ENCODE assay signal across 20 mouse cellular contexts in genomic region chr12:103710405-103710804, GRCm38 (mm10). TPM values are rescaled to one million over a fixed set of nuclear protein-coding genes. Genes with fewer than 3 reads are reported as not detected.
DNase-seq lines count a peak whose midpoint lies in the region; ATAC-seq and TF ChIP-seq lines count a peak whose summit lies in the region.
"Had no signal": no experiment of that assay in that cellular context is flagged by ENCODE, and none has a peak within 500 bp of the region (broad histone marks: within the 10 kb centered on the region; RNA-seq: fewer than 3 reads in every experiment).

No protein-coding gene starts in this region.

- TF ChIP-seq POLR2A in heart, adult 2 months (IDR thresholded peaks at IDR 0.05; ENCODE audit: insufficient read depth, low read depth, low read length), result no peak
- no peak for TF ChIP-seq POLR2A in liver, adult 2 months (IDR thresholded peaks at IDR 0.05; ENCODE audit: extremely low read depth, insufficient read depth, low read length)

- H3K4me2 ChIP-seq in liver, embryonic 11.5 days, result no peak overlapping the region
- H3K4me2 ChIP-seq in forebrain, embryonic 14.5 days (ENCODE audit: low read length), result no peak overlapping the region
- H3K4me2 ChIP-seq: limb, embryonic 12.5 days; midbrain, embryonic 13.5 days had no signal

- ATAC-seq in liver, embryonic 11.5 days (replicated peaks; ENCODE audit: low FRiP score), result no peak
- ATAC-seq in forebrain, embryonic 14.5 days, result no peak
- ATAC-seq: hindbrain, embryonic 16.5 days; midbrain, embryonic 13.5 days had no signal

- intact Hi-C loops in heart, adult 2 months (cut with DNase I), result no loop called here

- H3K4me1 ChIP-seq in heart, adult 2 months (ENCODE audit: control insufficient read depth, insufficient read depth, low read length), result no peaks in the 10 kb centered on the region
- peaks cover 7% of the 10 kb centered on the region; the same call in 1 of the 2 replicates for H3K4me1 ChIP-seq in liver, adult 2 months (ENCODE audit: control insufficient read depth, insufficient read depth, low read length)
- no peaks in the 10 kb centered on the region for H3K4me1 ChIP-seq in liver, embryonic 11.5 days (replicated peaks; ENCODE audit: control insufficient read depth, insufficient read depth, low read length)
- H3K4me1 ChIP-seq in forebrain, embryonic 10.5 days, result no peaks in the 10 kb centered on the region
- no peaks in the 10 kb centered on the region for H3K4me1 ChIP-seq in forebrain, embryonic 14.5 days (ENCODE audit: control insufficient read depth, insufficient read depth, low read length)
- H3K4me1 ChIP-seq: limb, embryonic 12.5 days; midbrain, embryonic 13.5 days had no signal

- no peaks in the 10 kb centered on the region; the same call in 1 of the 2 replicates for H3K9me3 ChIP-seq in liver, embryonic 11.5 days (ENCODE audit: control insufficient read depth, low read length)
- H3K9me3 ChIP-seq in forebrain, embryonic 10.5 days, result 0 out of 2 replicates have a peak, but pooled peaks cover 4% of the 10 kb centered on the region
- no peaks in the 10 kb centered on the region for H3K9me3 ChIP-seq in forebrain, embryonic 14.5 days (replicated peaks; ENCODE audit: control insufficient read depth, low read length)
- H3K9me3 ChIP-seq: limb, embryonic 12.5 days; midbrain, embryonic 13.5 days had no signal

- no peaks in the 10 kb centered on the region for H3K27me3 ChIP-seq in heart, adult 2 months (ENCODE audit: control insufficient read depth, insufficient read depth, low read length)
- no peaks in the 10 kb centered on the region for H3K27me3 ChIP-seq in liver, adult 2 months (ENCODE audit: control insufficient read depth, insufficient read depth, low read length)
- H3K27me3 ChIP-seq in liver, embryonic 11.5 days (replicated peaks; ENCODE audit: control insufficient read depth, insufficient read depth, low read length), result no peaks in the 10 kb centered on the region
- H3K27me3 ChIP-seq in forebrain, embryonic 10.5 days (ENCODE audit: poor library complexity, severe bottlenecking), result no peaks in the 10 kb centered on the region
- no peaks in the 10 kb centered on the region for H3K27me3 ChIP-seq in forebrain, embryonic 14.5 days (replicated peaks; ENCODE audit: control insufficient read depth, insufficient read depth, low read length)
- H3K27me3 ChIP-seq: limb, embryonic 12.5 days; midbrain, embryonic 13.5 days had no signal

- TF ChIP-seq EP300 in heart, adult 2 months (IDR thresholded peaks at IDR 0.05; ENCODE audit: insufficient read depth, low read depth, low read length), result no peak

- WGBS in heart, adult 2 months, result 79% methylated on average over 1 of the region's 1 CpGs
- 36% methylated on average over 1 of the region's 1 CpGs for WGBS in liver, adult 2 months
- 64% methylated on average over 1 of the region's 1 CpGs for WGBS in liver, embryonic 11.5 days
- WGBS in forebrain, embryonic 10.5 days, result 65% methylated on average over 1 of the region's 1 CpGs
- 67% methylated on average over 1 of the region's 1 CpGs for WGBS in forebrain, embryonic 14.5 days

- H3K4me3 ChIP-seq in heart, adult 2 months, result no peak overlapping the region
- H3K4me3 ChIP-seq in liver, adult 2 months (ENCODE audit: insufficient read depth, low read depth, low read length), result no peak overlapping the region
- H3K4me3 ChIP-seq in liver, embryonic 11.5 days (ENCODE audit: low read depth, low read length), result no peak overlapping the region
- H3K4me3 ChIP-seq in forebrain, embryonic 10.5 days, result no peak overlapping the region
- H3K4me3 ChIP-seq in forebrain, embryonic 14.5 days (ENCODE audit: low read depth, low read length), result no peak overlapping the region
- H3K4me3 ChIP-seq: limb, embryonic 12.5 days; midbrain, embryonic 13.5 days had no signal

- TF ChIP-seq CTCF in heart, adult 2 months (IDR thresholded peaks at IDR 0.05), result peak; percentile 41
- TF ChIP-seq CTCF in liver, adult 2 months (IDR thresholded peaks at IDR 0.05; ENCODE audit: low read depth, low read length), result peak; percentile 50

- no peaks in the 10 kb centered on the region for H3K79me2 ChIP-seq in heart, adult 2 months (replicated peaks; ENCODE audit: control insufficient read depth, insufficient read depth, low read length)
- H3K79me2 ChIP-seq in liver, adult 2 months (ENCODE audit: control insufficient read depth, insufficient read depth, low read length), result no peaks in the 10 kb centered on the region

- no peak for DNase-seq in heart, adult 2 months
- no peak for DNase-seq in heart, postnatal 4 days
- peak; percentile 57 for DNase-seq in liver, adult 2 months (ENCODE audit: extremely low read depth, low read depth, low spot score)
- no peak for DNase-seq in liver, embryonic 11.5 days (ENCODE audit: low spot score)
- DNase-seq in A20 (ENCODE audit: low read depth, low spot score), result peak; percentile 8
- DNase-seq in brain, adult 2 months (ENCODE audit: low read depth, low spot score), result peak; percentile 21
- DNase-seq in forebrain, embryonic 10.5 days (ENCODE audit: extremely low spot score, low spot score), result no peak
- no peak for DNase-seq in forebrain, embryonic 14.5 days (ENCODE audit: low spot score)
- DNase-seq: cerebellum, adult 11-12 months; heart, adult 18-20 months; kidney, postnatal 10 days; layer of hippocampus, postnatal 36 days; thymus, postnatal 4 days had no signal

- no peak overlapping the region for H3K9ac ChIP-seq in heart, adult 2 months (ENCODE audit: low read depth, low read length)
- H3K9ac ChIP-seq in liver, adult 2 months (ENCODE audit: low read depth, low read length), result no peak overlapping the region
- H3K9ac ChIP-seq in liver, embryonic 11.5 days (ENCODE audit: low read depth, low read length), result no peak overlapping the region
- H3K9ac ChIP-seq in forebrain, embryonic 14.5 days (ENCODE audit: low read length), result no peak overlapping the region
- H3K9ac ChIP-seq: limb, embryonic 12.5 days; midbrain, embryonic 13.5 days had no signal

- H3K27ac ChIP-seq in heart, adult 2 months, result no peak overlapping the region
- H3K27ac ChIP-seq in liver, adult 2 months (replicated peaks; ENCODE audit: insufficient read depth, low read depth, low read length), result no peak overlapping the region
- no peak overlapping the region for H3K27ac ChIP-seq in liver, embryonic 11.5 days (ENCODE audit: low read depth, low read length)
- no peak overlapping the region for H3K27ac ChIP-seq in forebrain, embryonic 10.5 days
- H3K27ac ChIP-seq in forebrain, embryonic 14.5 days (ENCODE audit: low read depth, low read length), result no peak overlapping the region
- H3K27ac ChIP-seq: limb, embryonic 12.5 days; macrophage; midbrain, embryonic 13.5 days had no signal

- no peaks in the 10 kb centered on the region for H3K36me3 ChIP-seq in heart, adult 2 months (ENCODE audit: control insufficient read depth, insufficient read depth, low read length)
- H3K36me3 ChIP-seq in liver, adult 2 months (ENCODE audit: control insufficient read depth, insufficient read depth, low read length), result no peaks in the 10 kb centered on the region
- no peaks in the 10 kb centered on the region for H3K36me3 ChIP-seq in liver, embryonic 11.5 days (ENCODE audit: control insufficient read depth, insufficient read depth, low read length)
- H3K36me3 ChIP-seq in forebrain, embryonic 10.5 days (replicated peaks), result no peaks in the 10 kb centered on the region
- H3K36me3 ChIP-seq in forebrain, embryonic 14.5 days (ENCODE audit: control insufficient read depth, insufficient read depth, low read length), result no peaks in the 10 kb centered on the region
- H3K36me3 ChIP-seq: limb, embryonic 12.5 days; midbrain, embryonic 13.5 days had no signal

RNA-seq across cellular contexts. Expression of gene Serpina1f, which starts 15.1 kb away (rescaled TPM):
- not detected for total RNA-seq in heart, adult 2 months (2021)
- not detected in 2 replicates for polyA plus RNA-seq in heart, adult 2 months (2012; rRNA removed)
- not detected for total RNA-seq in heart, postnatal 4 days (2021)
- not detected in 2 replicates for total RNA-seq in liver, adult 2 months (2014; rRNA removed)
- polyA plus RNA-seq in liver, adult 2 months (2012; rRNA removed), result not detected in 2 replicates
- 0.16 and 0.17 TPM in 2 replicates for polyA plus RNA-seq in liver, embryonic 11.5 days (2014; fragmentation: Nextera tagmentation; extraction: Ambion mirVana)
- not detected in 2 replicates for polyA plus RNA-seq in forebrain, embryonic 10.5 days (2016; fragmentation: Nextera tagmentation; extraction: Ambion mirVana)
- polyA plus RNA-seq in forebrain, embryonic 14.5 days (2014; fragmentation: Nextera tagmentation; extraction: Ambion mirVana), result not detected in 2 replicates
- total RNA-seq: heart, adult 18-20 months; heart, postnatal 10 days; layer of hippocampus, postnatal 36 days had no signal
- polyA plus RNA-seq: hindbrain, embryonic 16.5 days; limb, embryonic 12.5 days; macrophage; midbrain, embryonic 13.5 days; neural tube, embryonic 11.5 days had no signal

RNA-seq across cellular contexts. Expression of gene Serpina16, which starts 34.5 kb away (rescaled TPM):
- not detected for total RNA-seq in heart, adult 2 months (2021)
- polyA plus RNA-seq in heart, adult 2 months (2012; rRNA removed), result not detected in 2 replicates
- total RNA-seq in heart, postnatal 4 days (2021), result not detected
- not detected in 2 replicates for total RNA-seq in liver, adult 2 months (2014; rRNA removed)
- polyA plus RNA-seq in liver, adult 2 months (2012; rRNA removed), result not detected in 2 replicates
- not detected in 2 replicates for polyA plus RNA-seq in liver, embryonic 11.5 days (2014; fragmentation: Nextera tagmentation; extraction: Ambion mirVana)
- not detected in 2 replicates for polyA plus RNA-seq in forebrain, embryonic 10.5 days (2016; fragmentation: Nextera tagmentation; extraction: Ambion mirVana)
- polyA plus RNA-seq in forebrain, embryonic 14.5 days (2014; fragmentation: Nextera tagmentation; extraction: Ambion mirVana), result not detected in 2 replicates
- total RNA-seq: heart, adult 18-20 months; heart, postnatal 10 days; layer of hippocampus, postnatal 36 days had no signal
- polyA plus RNA-seq: hindbrain, embryonic 16.5 days; limb, embryonic 12.5 days; macrophage; midbrain, embryonic 13.5 days; neural tube, embryonic 11.5 days; spleen, adult 2 months had no signal

RNA-seq across cellular contexts. Expression of gene Serpina6, which starts 53.4 kb away (rescaled TPM):
- total RNA-seq in heart, adult 2 months (2021), result not detected
- polyA plus RNA-seq in heart, adult 2 months (2012; rRNA removed), result 0.12 TPM in 1 of 2 replicates, not detected in the other
- total RNA-seq in heart, postnatal 4 days (2021), result not detected
- 256 and 388 TPM in 2 replicates for total RNA-seq in liver, adult 2 months (2014; rRNA removed)
- 227 and 246 TPM in 2 replicates for polyA plus RNA-seq in liver, adult 2 months (2012; rRNA removed)
- polyA plus RNA-seq in liver, embryonic 11.5 days (2014; fragmentation: Nextera tagmentation; extraction: Ambion mirVana), result 847 and 933 TPM in 2 replicates
- polyA plus RNA-seq in forebrain, embryonic 10.5 days (2016; fragmentation: Nextera tagmentation; extraction: Ambion mirVana), result not detected in 2 replicates
- polyA plus RNA-seq in forebrain, embryonic 14.5 days (2014; fragmentation: Nextera tagmentation; extraction: Ambion mirVana), result not detected in 2 replicates
- total RNA-seq: heart, adult 18-20 months; heart, postnatal 10 days; layer of hippocampus, postnatal 36 days had no signal
- polyA plus RNA-seq: hindbrain, embryonic 16.5 days; macrophage; spleen, adult 2 months had no signal

Comparison
In these comparisons a context has a peak if more than half of its experiments do, and no peak if none do; other contexts are left out.
1. DNase-seq: peak in liver, adult 2 months (single experiment), A20 (single experiment) and brain, adult 2 months (single experiment); none in heart, adult 2 months (0 of 2), heart, postnatal 4 days (single experiment), liver, embryonic 11.5 days (single experiment), forebrain, embryonic 10.5 days (single experiment) and forebrain, embryonic 14.5 days (single experiment).
2. RNA of gene Serpina6, which starts 53.4 kb away (polyA plus RNA-seq): 847 to 933 TPM in liver, embryonic 11.5 days and 227 to 246 TPM in liver, adult 2 months; 0.12 TPM in heart, adult 2 months, not detected in forebrain, embryonic 10.5 days and not detected in forebrain, embryonic 14.5 days; every median in the first group is over 100 times any median in the second.